Mouse (Mus musculus): Measurements from ENCODE around the gene Lrrc28. TPM values are rescaled to one million over a fixed set of nuclear protein-coding genes. Genes with fewer than 3 reads are reported as not detected.

The Lrrc28 gene
- polyA plus RNA-seq, 2 experiments, result 22.1 to 26.3 TPM

- H3K4me2 ChIP-seq (replicated peaks; ENCODE audit: low read depth, low read length, severe bottlenecking), result no peak overlapping the region
- DNase-seq (ENCODE audit: low spot score), result peak; percentile 28
- ATAC-seq (ENCODE audit: low FRiP score, low read depth), result no peak
These were observed 78.4 kb downstream of the Lrrc28 start for GRCm38 (mm10) chr7:67566510-67567237.

GRCm38 (mm10) chr7:67565132-67565531 is 79.9 kb downstream of the Lrrc28 start:
- Histone ChIP-seq H3K4me1 (ENCODE audit: control insufficient read depth, insufficient read depth, low read length) (peaks cover 11% of the 10 kb centered on the region; the same call in 1 of the 2 replicates), H3K27me3 (ENCODE audit: control insufficient read depth, insufficient read depth, low read length) (no peaks in the 10 kb centered on the region), H3K27ac (replicated peaks; ENCODE audit: low read depth, low read length) (no peak overlapping the region), H3K4me3 (replicated peaks; ENCODE audit: low read length) (no peak overlapping the region), H3K4me2 (replicated peaks; ENCODE audit: low read depth, low read length, severe bottlenecking) (no peak overlapping the region), H3K36me3 (ENCODE audit: control insufficient read depth, insufficient read depth, low read length) (no peaks in the 10 kb centered on the region), H3K9me3 (ENCODE audit: control insufficient read depth, low read length) (no peaks in the 10 kb centered on the region), H3K9ac (ENCODE audit: low read depth, low read length, severe bottlenecking) (no peak overlapping the region)
- WGBS, result 58% methylated on average over 1 of the region's 1 CpGs
- DNase-seq (ENCODE audit: low spot score) (no peak), ATAC-seq (ENCODE audit: low FRiP score, low read depth) (no peak)
- no peak for TF ChIP-seq POLR2A (IDR thresholded peaks at IDR 0.05; ENCODE audit: borderline replicate concordance, extremely low read depth, insufficient read depth, insufficient read length)

More at GRCm38 (mm10) chr7:67566510-67567237, 78.4 kb downstream of the Lrrc28 start:
- 48% methylated on average over 8 of the region's 8 CpGs for WGBS
- Histone ChIP-seq H3K27ac (replicated peaks; ENCODE audit: low read depth, low read length) (0 out of 2 replicates have a peak overlapping the region, but pooled peaks have one; percentile 38), H3K9me3 (ENCODE audit: control insufficient read depth, low read length) (no peaks in the 10 kb centered on the region), H3K36me3 (ENCODE audit: control insufficient read depth, insufficient read depth, low read length) (no peaks in the 10 kb centered on the region), H3K9ac (ENCODE audit: low read depth, low read length, severe bottlenecking) (no peak overlapping the region), H3K4me3 (replicated peaks; ENCODE audit: low read length) (no peak overlapping the region), H3K4me1 (ENCODE audit: control insufficient read depth, insufficient read depth, low read length) (peaks cover 18% of the 10 kb centered on the region), H3K27me3 (ENCODE audit: control insufficient read depth, insufficient read depth, low read length) (no peaks in the 10 kb centered on the region)
- no peak for TF ChIP-seq POLR2A (IDR thresholded peaks at IDR 0.05; ENCODE audit: borderline replicate concordance, extremely low read depth, insufficient read depth, insufficient read length)

- no peak overlapping the region for H3K9ac ChIP-seq (ENCODE audit: low read depth, low read length, severe bottlenecking)
These were observed 82.9 kb downstream of the Lrrc28 start for GRCm38 (mm10) chr7:67562176-67562575.

DNA sequence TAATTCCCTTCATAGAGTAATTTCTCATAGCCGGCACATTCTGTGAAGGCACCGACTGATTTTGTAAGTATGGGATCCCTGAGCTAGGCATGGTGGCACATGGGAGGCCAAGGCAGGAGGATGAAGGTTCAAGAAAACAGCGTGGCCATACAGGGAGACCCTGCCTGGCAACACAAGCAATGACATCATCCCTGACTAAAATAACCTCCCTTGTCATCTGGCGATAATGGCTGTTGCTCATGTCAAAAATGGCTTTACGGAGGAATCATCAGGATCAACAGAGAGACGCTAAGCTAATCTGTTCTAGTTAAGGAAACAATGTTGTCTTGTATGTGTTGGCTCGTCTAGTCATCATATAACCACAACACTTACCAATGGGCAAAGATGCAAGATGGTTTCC is 85.6 kb downstream of the Lrrc28 start:
- no peak for ATAC-seq (ENCODE audit: low FRiP score, low read depth)
- no peaks in the 10 kb centered on the region for H3K9me3 ChIP-seq (ENCODE audit: control insufficient read depth, low read length)
- no peak for TF ChIP-seq POLR2A (IDR thresholded peaks at IDR 0.05; ENCODE audit: borderline replicate concordance, extremely low read depth, insufficient read depth, insufficient read length)
- DNase-seq (ENCODE audit: low spot score), result no peak
- WGBS, result 93% methylated on average over 7 of the region's 7 CpGs
- H3K36me3 ChIP-seq (ENCODE audit: control insufficient read depth, insufficient read depth, low read length), result no peaks in the 10 kb centered on the region
- H3K9ac ChIP-seq (ENCODE audit: low read depth, low read length, severe bottlenecking), result no peak overlapping the region
- no peak overlapping the region for H3K4me3 ChIP-seq (replicated peaks; ENCODE audit: low read length)
- H3K4me2 ChIP-seq (replicated peaks; ENCODE audit: low read depth, low read length, severe bottlenecking), result no peak overlapping the region
- H3K27me3 ChIP-seq (ENCODE audit: control insufficient read depth, insufficient read depth, low read length), result no peaks in the 10 kb centered on the region
- H3K4me1 ChIP-seq (ENCODE audit: control insufficient read depth, insufficient read depth, low read length), result 0 out of 2 replicates have a peak, but pooled peaks cover 5% of the 10 kb centered on the region
- H3K27ac ChIP-seq (replicated peaks; ENCODE audit: low read depth, low read length), result no peak overlapping the region

More at GRCm38 (mm10) chr7:67562176-67562575, 82.9 kb downstream of the Lrrc28 start:
- Histone ChIP-seq H3K4me1 (ENCODE audit: control insufficient read depth, insufficient read depth, low read length) (peaks cover 9% of the 10 kb centered on the region; the same call in 1 of the 2 replicates), H3K27ac (replicated peaks; ENCODE audit: low read depth, low read length) (no peak overlapping the region; the same call in 1 of the 2 replicates), H3K4me2 (replicated peaks; ENCODE audit: low read depth, low read length, severe bottlenecking) (no peak overlapping the region), H3K36me3 (ENCODE audit: control insufficient read depth, insufficient read depth, low read length) (no peaks in the 10 kb centered on the region), H3K9me3 (ENCODE audit: control insufficient read depth, low read length) (no peaks in the 10 kb centered on the region), H3K27me3 (ENCODE audit: control insufficient read depth, insufficient read depth, low read length) (no peaks in the 10 kb centered on the region), H3K4me3 (replicated peaks; ENCODE audit: low read length) (no peak overlapping the region)
- WGBS, result 42% methylated on average over 12 of the region's 12 CpGs
- DNase-seq (ENCODE audit: low spot score) (no peak), ATAC-seq (ENCODE audit: low FRiP score, low read depth) (no peak)
- TF ChIP-seq POLR2A (IDR thresholded peaks at IDR 0.05; ENCODE audit: borderline replicate concordance, extremely low read depth, insufficient read depth, insufficient read length), result no peak

DNA sequence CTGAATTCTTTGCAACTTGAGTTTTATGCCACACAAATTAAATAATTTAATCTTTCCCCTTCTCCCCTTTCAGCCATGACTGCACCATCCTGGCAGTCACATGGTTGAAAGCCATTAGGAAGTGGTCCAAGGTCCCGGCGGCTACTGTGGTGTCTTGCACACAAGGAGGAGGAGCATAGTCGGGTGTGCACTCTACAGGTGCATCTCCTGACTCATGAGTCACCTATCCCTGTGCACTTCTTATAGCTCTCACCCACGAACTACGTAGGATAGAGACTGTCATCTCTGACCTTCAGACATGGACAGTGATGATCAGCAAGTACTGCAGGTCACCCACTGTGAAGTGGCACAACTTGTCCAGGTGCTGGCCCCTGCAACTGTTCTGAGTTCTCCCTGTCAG is 86.8 kb downstream of the Lrrc28 start:
- Histone ChIP-seq H3K4me1 (ENCODE audit: control insufficient read depth, insufficient read depth, low read length) (peaks cover 5% of the 10 kb centered on the region; the same call in 1 of the 2 replicates), H3K9ac (ENCODE audit: low read depth, low read length, severe bottlenecking) (no peak overlapping the region), H3K36me3 (ENCODE audit: control insufficient read depth, insufficient read depth, low read length) (no peaks in the 10 kb centered on the region), H3K27me3 (ENCODE audit: control insufficient read depth, insufficient read depth, low read length) (no peaks in the 10 kb centered on the region), H3K9me3 (ENCODE audit: control insufficient read depth, low read length) (no peaks in the 10 kb centered on the region), H3K4me3 (replicated peaks; ENCODE audit: low read length) (no peak overlapping the region), H3K27ac (replicated peaks; ENCODE audit: low read depth, low read length) (no peak overlapping the region), H3K4me2 (replicated peaks; ENCODE audit: low read depth, low read length, severe bottlenecking) (no peak overlapping the region)
- no peak for TF ChIP-seq POLR2A (IDR thresholded peaks at IDR 0.05; ENCODE audit: borderline replicate concordance, extremely low read depth, insufficient read depth, insufficient read length)
- ATAC-seq (ENCODE audit: low FRiP score, low read depth) (no peak), DNase-seq (ENCODE audit: low spot score) (no peak)
- 88% methylated on average over 5 of the region's 5 CpGs for WGBS

Measured in limb, embryonic 14.5 days (tissue).